Mouse (Mus musculus) hindbrain, embryonic 15.5 days (tissue): ENCODE data around the gene Nfib. TPM values are rescaled to one million over a fixed set of nuclear protein-coding genes. Genes with fewer than 3 reads are reported as not detected.

Experiments used
- ATAC-seq: fragments of 200-750 bp; cut with Nextera tagmentation; 2 replicates; pipeline ENCODE4 v1.8.0; 2017; ENCODE audit warnings: low read depth, moderate number of reproducible peaks, moderate TSS enrichment; ENCODE audit not compliant: low FRiP score
- H3K27ac ChIP-seq: fragments of 300-500 bp; sonication (generic); replicated peaks from 2 replicates; pipeline ENCODE4 v1.5.1; 2015; ENCODE audit warnings: mild to moderate bottlenecking, inconsistent platforms
- H3K27me3 ChIP-seq: fragments of 300-500 bp; sonication (generic); 2 replicates; pipeline ENCODE4 v1.6.1; 2015; ENCODE audit warnings: control low read depth, inconsistent platforms
- H3K36me3 ChIP-seq: fragments of 300-500 bp; sonication (generic); 2 replicates; pipeline ENCODE4 v1.6.1; 2015; ENCODE audit warnings: control low read depth, inconsistent platforms
- H3K4me1 ChIP-seq: fragments of 300-500 bp; sonication (generic); replicated peaks from 2 replicates; pipeline ENCODE4 v1.6.1; 2015; ENCODE audit warnings: control low read depth, inconsistent platforms
- H3K4me2 ChIP-seq: fragments of 300-500 bp; sonication (generic); 2 replicates; pipeline ENCODE4 v1.6.1; 2015; ENCODE audit warnings: moderate library complexity, mild to moderate bottlenecking, inconsistent platforms
- H3K4me3 ChIP-seq: fragments of 300-500 bp; sonication (generic); 2 replicates; pipeline ENCODE4 v1.5.1; 2015; ENCODE audit warnings: mild to moderate bottlenecking, inconsistent platforms
- H3K9ac ChIP-seq: fragments of 300-500 bp; sonication (generic); 2 replicates; pipeline ENCODE4 v1.6.1; 2015; ENCODE audit warnings: inconsistent platforms
- H3K9me3 ChIP-seq: fragments of 300-500 bp; sonication (generic); 2 replicates; pipeline ENCODE4 v1.6.1; 2016; ENCODE audit warnings: control low read depth, inconsistent platforms
- WGBS: fragments of 180-500 bp; shearing (Covaris S2); methylation state at CpG from one replicate; pipeline ENCODE4 v1.1.7; 2015; 5-methylcytosine and 5-hydroxymethylcytosine counted together
- polyA plus RNA-seq: library from polyadenylated mRNA; unstranded; fragments of >200 nt; fragmentation: Nextera tagmentation; extraction: Ambion mirVana; gene quantifications from 2 replicates; pipeline ENCODE4 v1.2.1, GENCODE M21; 2015

Nfib gene
- polyA plus RNA-seq, 1 experiment from 2014 or later: 72.5 TPM

DNA sequence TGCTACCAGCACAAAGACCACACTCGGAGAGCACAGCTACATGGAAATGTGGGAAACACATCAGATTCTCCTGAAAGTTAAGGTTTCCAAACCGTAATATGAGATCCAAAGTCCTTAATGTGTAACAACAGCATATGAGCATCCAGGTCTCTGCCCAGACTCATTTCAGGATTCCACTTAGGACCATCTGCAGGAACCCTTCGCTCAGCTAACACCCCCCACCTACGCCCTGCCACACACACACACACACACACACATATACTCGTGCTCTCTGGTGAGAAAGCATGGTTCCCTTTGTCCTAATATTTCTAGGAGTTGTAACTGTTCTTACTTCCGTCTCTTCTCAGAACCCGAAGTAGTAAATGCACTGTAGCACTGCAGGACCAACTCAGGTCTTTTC is 292.9 kb downstream of the Nfib start:
- WGBS: 75% methylated on average over 7 of the region's 7 CpGs
- Histone ChIP-seq H3K9me3 (no peaks in the 10 kb centered on the region), H3K27ac (no peak overlapping the region), H3K9ac (no peak overlapping the region), H3K36me3 (no peaks in the 10 kb centered on the region), H3K4me3 (no peak overlapping the region), H3K27me3 (no peaks in the 10 kb centered on the region), H3K4me2 (no peak overlapping the region), H3K4me1 (peaks cover 22% of the 10 kb centered on the region)
- ATAC-seq: no peak

DNA sequence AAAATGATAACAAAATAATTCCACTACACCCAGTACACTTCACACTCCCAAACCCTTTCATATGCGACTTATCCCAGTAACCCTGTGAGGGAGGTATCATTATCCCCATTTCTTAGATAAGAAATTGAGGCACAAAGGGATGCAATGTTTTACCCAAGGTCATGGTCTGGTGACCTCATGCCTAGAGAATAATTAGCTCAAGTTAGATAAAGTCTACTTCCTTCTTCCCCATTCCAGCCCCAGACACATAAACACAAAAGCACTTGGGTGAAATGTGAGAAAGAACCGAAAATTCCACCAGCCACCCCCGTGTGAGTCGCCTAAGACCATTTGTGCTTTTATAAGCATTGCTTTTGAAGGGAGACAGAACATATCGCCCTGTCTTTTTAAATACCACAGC is 293.6 kb downstream of the Nfib start:
- Histone ChIP-seq H3K36me3 (no peaks in the 10 kb centered on the region), H3K9me3 (no peaks in the 10 kb centered on the region), H3K4me2 (no peak overlapping the region), H3K27me3 (no peaks in the 10 kb centered on the region), H3K4me1 (peaks cover 24% of the 10 kb centered on the region), H3K27ac (no peak overlapping the region), H3K9ac (no peak overlapping the region), H3K4me3 (no peak overlapping the region)
- ATAC-seq: no peak
- WGBS: 66% methylated on average over 5 of the region's 5 CpGs

DNA sequence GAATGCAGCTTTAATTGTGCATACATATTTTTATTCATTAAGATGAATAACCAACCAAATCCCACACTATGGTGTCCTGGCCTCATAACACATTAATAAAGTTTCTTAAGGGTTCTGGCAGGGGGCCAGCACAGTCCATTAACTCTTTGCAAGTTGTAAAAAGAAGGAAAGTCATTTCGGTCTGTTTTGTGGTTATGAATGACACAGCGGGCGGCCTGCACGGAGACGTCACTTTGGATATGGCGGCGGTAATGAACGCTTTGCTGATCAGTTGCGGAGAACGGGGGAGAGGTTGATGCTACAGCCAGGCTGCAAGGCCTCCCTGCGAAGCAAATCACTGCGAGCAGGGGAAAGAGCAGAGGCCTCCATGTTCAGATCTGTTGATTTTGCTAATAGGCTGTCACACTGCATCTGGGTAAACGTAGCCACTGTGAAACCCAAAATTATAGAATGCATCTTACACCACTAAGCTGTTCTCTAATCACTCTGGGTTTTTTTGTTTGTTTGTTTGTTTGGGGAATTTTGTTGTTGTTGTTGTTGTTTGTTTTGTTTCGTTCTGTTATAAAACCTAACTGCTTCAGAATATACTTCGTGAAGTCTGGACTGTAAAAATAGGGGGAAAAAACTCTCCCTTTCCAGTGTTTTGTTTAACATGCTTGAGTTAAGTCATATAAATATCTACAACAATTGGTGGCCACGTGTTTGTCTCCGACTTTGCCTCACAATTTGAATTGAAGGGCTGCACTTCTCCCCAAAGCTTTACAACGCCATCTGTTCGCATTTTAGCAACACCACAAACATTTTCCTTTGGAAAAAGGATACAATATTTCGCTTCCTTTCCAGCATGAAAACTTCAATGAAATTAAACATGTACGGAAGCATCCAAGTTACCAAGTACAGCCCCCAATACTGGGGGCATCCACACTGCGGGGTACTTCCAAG is 296.8 kb downstream of the Nfib start:
- no peak overlapping the region for H3K4me3 ChIP-seq
- peak overlapping the region; percentile 40 for H3K4me2 ChIP-seq
- no peaks in the 10 kb centered on the region for H3K36me3 ChIP-seq
- H3K9me3 ChIP-seq: no peaks in the 10 kb centered on the region
- 29% methylated on average over 22 of the region's 22 CpGs for WGBS
- ATAC-seq: no peak
- H3K9ac ChIP-seq: 0 out of 2 replicates have a peak overlapping the region, but pooled peaks have one; percentile 5
- H3K27me3 ChIP-seq: no peaks in the 10 kb centered on the region
- peaks cover 45% of the 10 kb centered on the region for H3K4me1 ChIP-seq
- H3K27ac ChIP-seq: peak overlapping the region; percentile 42; the same call in 1 of the 2 replicates

DNA sequence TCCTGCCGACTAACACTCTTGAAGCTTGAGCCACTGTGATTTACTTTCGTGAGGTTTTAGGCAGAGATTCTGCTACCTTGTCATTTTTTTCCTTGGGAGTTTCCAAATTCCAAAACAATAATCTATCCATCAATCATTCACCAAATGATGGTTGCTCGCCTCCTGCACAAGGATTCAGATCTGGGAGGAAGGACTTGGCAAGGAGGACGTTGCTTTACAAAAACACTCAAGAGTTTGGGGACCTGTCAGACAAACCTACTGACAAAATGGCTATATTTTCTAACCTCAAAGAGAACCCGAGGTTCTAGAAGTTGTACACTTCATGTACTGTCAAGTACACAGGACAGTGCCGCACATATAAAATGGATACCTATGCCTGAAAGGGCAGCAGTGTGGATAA is 299.0 kb downstream of the Nfib start:
- Histone ChIP-seq H3K9ac (no peak overlapping the region), H3K4me3 (no peak overlapping the region), H3K27me3 (no peaks in the 10 kb centered on the region), H3K4me2 (no peak overlapping the region), H3K36me3 (no peaks in the 10 kb centered on the region), H3K9me3 (no peaks in the 10 kb centered on the region), H3K27ac (no peak overlapping the region), H3K4me1 (peaks cover 54% of the 10 kb centered on the region)
- ATAC-seq: no peak
- 87% methylated on average over 6 of the region's 6 CpGs for WGBS

DNA sequence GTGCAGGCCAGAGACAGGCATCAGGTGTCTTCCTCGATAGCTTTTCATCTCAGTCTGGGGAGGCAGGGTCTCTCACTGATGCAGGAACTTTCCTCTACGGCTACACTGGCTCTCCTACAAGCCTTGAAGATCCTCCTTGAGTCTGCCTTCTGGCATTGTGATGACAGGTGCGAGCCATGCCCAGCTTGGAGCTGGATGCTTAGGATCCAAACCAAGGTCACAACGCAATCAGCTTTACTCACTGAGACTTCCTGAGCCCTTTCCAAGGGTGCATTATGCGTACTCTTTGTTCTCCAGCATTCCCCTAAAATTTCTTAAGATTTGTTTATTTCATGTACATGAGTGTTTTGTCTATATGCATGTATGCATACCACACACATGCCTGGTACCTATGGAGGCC is 299.8 kb downstream of the Nfib start:
- ATAC-seq: no peak
- Histone ChIP-seq H3K4me2 (no peak overlapping the region), H3K9me3 (no peaks in the 10 kb centered on the region), H3K27me3 (no peaks in the 10 kb centered on the region), H3K36me3 (no peaks in the 10 kb centered on the region), H3K27ac (no peak overlapping the region), H3K4me3 (no peak overlapping the region), H3K9ac (no peak overlapping the region), H3K4me1 (peaks cover 58% of the 10 kb centered on the region)
- 86% methylated on average over 5 of the region's 5 CpGs for WGBS

DNA sequence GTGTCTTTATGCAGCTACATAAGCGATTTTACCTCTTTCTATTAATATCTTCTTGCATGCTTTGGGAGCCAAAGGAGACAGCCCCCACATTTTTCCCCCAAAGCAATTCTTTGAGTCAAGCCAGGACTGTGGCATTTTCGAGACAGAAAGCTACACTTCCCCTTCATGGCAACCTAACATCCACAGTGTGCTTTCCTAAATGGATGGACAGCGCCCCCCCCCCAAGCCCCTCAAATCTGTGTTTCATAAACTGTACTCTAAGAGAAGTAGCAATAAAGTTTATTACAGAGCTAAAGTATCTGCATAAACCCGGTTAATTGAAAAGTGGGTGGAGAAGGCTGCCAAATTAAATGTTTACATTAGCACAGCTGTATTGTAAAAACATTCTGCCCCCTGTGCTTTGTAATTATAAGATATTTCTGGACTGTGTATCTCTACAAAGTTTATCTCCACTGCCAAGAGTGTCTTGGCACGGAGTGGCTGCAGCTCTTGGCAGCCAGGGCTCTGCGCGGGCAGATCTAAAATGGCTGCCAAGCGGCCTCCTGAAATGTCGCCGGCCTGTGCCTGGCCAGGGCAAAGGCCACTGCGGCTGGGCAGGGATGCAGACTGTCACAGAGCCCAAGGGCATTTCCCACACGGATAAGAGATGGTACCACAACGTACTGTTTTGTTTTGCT is 301.4 kb downstream of the Nfib start:
- Histone ChIP-seq H3K9ac (no peak overlapping the region), H3K4me2 (peak overlapping the region; percentile 25; the same call in 1 of the 2 replicates), H3K4me3 (no peak overlapping the region), H3K36me3 (no peaks in the 10 kb centered on the region), H3K27me3 (no peaks in the 10 kb centered on the region), H3K9me3 (no peaks in the 10 kb centered on the region), H3K4me1 (peaks cover 65% of the 10 kb centered on the region), H3K27ac (peak overlapping the region; percentile 43)
- WGBS: 56% methylated on average over 13 of the region's 13 CpGs
- peak; percentile 63 for ATAC-seq

DNA sequence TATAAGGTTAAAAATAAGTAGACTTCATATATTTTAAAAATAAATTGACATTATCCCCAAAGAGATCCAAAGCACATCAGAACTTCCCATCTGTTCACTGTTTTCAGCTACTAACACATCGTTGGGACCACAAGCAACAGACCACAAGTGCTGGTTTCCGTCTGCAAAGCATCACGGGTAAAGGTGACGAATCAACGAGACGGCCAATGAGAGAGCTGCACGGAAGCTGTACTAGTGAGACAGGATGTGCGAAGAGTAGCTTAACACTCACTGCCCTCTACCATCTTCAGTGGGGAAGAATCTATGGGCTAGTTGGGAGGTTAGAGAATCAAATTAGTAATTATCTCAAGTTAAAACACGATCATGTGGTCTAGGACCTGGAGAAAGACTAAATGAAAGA is 302.9 kb downstream of the Nfib start:
- no peak for ATAC-seq

DNA sequence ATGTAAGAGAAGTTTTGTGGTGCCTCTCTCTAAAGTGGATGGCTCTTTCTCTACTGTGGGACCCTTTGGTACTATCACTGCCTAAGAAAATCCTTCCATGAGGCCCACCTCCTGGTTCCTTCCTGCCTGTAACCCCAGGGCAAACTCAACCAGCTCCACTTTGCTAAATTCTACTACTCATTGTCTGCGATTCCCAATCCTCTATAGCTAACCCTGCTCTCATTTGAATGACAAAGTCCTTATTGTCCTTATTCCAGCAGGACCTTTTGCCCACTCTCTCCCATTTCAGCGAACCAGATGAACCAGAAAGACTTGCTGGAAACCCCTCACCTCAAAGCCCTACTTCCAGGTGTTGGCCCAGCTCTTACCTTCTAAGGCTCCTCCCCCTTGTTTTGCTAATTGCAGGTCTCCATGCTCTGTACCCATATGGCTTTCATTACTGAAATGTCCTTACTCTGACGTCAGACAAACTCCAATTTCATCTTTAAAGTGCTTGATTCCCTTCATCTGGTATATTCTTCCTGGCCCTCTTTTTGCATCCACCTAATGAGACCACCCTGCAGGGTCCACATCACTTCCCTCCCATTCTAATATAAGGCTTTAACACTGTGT is 304.0 kb downstream of the Nfib start:
- 19% methylated on average over 3 of the region's 3 CpGs for WGBS
- peaks cover 63% of the 10 kb centered on the region for H3K4me1 ChIP-seq
- H3K4me2 ChIP-seq: no peak overlapping the region
- H3K9me3 ChIP-seq: no peaks in the 10 kb centered on the region
- no peak for ATAC-seq
- H3K27me3 ChIP-seq: no peaks in the 10 kb centered on the region
- H3K36me3 ChIP-seq: no peaks in the 10 kb centered on the region
- no peak overlapping the region for H3K9ac ChIP-seq
- no peak overlapping the region for H3K27ac ChIP-seq
- H3K4me3 ChIP-seq: no peak overlapping the region

More for the DNA sequence above, 302.9 kb downstream of the Nfib start:
- Histone ChIP-seq H3K9me3 (no peaks in the 10 kb centered on the region), H3K27ac (no peak overlapping the region), H3K4me2 (no peak overlapping the region), H3K36me3 (no peaks in the 10 kb centered on the region), H3K9ac (no peak overlapping the region), H3K4me1 (peaks cover 61% of the 10 kb centered on the region), H3K4me3 (no peak overlapping the region), H3K27me3 (no peaks in the 10 kb centered on the region)
- WGBS: 92% methylated on average over 9 of the region's 9 CpGs

DNA sequence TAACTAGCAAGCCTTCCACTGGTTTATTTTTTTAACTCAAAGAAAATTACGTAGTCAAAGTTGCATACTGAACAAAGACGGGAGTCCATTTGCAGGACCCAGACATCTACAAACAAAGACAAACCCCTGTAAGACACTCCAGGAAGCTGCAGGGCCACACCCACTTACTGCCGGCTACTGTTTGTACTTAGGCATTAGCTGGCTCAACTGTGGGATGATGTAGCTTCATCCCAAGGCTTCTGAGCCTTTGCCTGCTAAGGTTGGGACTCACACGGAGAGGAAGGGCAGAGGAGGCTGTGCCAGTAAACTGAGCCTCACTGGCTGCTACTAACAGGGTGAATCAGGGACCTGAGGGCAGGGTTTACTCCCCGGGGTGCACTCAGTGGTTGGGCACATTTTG is 305.0 kb downstream of the Nfib start:
- no peak for ATAC-seq
- Histone ChIP-seq H3K4me2 (0 out of 2 replicates have a peak overlapping the region, but pooled peaks have one; percentile 6), H3K4me3 (no peak overlapping the region), H3K36me3 (no peaks in the 10 kb centered on the region), H3K4me1 (peaks cover 60% of the 10 kb centered on the region), H3K27ac (peak overlapping the region; percentile 43), H3K9ac (no peak overlapping the region), H3K9me3 (no peaks in the 10 kb centered on the region), H3K27me3 (no peaks in the 10 kb centered on the region)
- WGBS: 15% methylated on average over 5 of the region's 5 CpGs

DNA sequence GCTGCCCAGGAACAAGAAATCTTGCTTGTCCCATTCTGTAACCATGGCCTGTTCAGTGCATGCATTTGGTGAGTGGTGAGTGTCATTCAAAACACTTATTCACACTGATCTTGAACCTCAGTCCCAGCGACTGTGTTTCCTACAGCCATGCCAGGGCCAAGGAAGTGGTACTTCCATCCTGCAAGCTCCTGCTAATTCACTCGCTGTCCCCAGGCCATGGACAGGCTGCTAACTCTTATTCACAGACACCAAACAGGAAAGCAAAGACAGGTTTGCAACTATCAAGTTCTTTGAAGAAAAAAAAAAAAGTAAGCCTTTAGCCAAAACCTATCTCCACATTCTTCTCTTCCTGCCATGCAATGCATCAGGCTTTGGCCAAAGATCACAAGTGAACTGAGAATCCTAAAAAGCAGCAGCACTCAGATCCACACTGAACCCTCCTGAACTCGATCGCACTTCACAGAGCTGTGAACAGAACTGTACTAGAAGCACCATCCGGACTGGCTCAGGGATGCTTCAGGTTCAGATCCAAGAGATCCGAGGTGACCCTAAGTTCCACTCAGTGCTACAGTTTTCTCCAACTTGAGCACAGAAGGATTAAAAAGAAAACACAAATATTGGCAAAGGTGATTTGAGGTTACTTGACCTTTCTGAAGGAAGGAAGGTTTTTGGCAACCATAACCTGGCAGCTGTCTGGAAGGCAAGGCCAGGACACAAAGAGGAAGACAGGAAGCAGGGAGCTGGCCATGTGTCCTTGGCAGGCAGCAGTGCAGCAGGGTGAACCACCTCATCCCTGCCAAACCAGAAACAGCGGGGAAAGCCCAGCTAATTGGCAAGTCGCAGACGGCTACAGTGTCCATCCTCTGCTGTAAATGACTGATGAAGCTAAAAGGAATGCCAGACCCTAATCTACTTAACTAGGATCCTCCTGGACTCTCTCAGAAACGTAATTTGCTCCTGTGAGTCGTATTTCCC is 305.9 kb downstream of the Nfib start:
- H3K4me1 ChIP-seq: peaks cover 51% of the 10 kb centered on the region
- H3K4me2 ChIP-seq: no peak overlapping the region
- H3K9me3 ChIP-seq: no peaks in the 10 kb centered on the region
- WGBS: 44% methylated on average over 11 of the region's 11 CpGs
- no peak overlapping the region for H3K4me3 ChIP-seq
- H3K9ac ChIP-seq: no peak overlapping the region
- ATAC-seq: peak; percentile 52
- H3K27me3 ChIP-seq: no peaks in the 10 kb centered on the region
- H3K27ac ChIP-seq: peak overlapping the region; percentile 43
- H3K36me3 ChIP-seq: no peaks in the 10 kb centered on the region

DNA sequence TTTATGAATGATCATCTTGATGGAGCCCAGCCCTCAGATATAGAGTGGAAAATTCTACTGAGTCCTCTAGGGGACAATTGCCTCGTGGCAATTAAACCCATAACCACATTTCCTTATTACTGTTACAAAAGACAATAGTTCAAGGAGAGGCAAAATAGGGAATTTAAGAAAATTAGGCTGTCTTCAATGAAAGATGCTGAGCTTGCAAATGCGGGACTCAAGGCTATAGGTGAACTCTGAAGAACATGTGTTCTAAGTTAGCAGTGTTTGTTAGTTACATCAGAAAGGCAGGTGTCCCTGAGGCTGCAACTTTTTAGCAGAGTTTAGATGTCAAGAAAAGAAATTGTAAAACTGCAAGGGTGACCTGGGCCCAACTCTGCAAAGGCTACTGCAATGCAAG is 307.3 kb downstream of the Nfib start:
- Histone ChIP-seq H3K9me3 (no peaks in the 10 kb centered on the region), H3K4me1 (peaks cover 42% of the 10 kb centered on the region), H3K4me3 (no peak overlapping the region), H3K27ac (no peak overlapping the region), H3K9ac (no peak overlapping the region), H3K4me2 (no peak overlapping the region), H3K27me3 (no peaks in the 10 kb centered on the region), H3K36me3 (no peaks in the 10 kb centered on the region)
- WGBS: 84% methylated on average over 2 of the region's 2 CpGs
- no peak for ATAC-seq
